Mouse (Mus musculus) forebrain, embryonic 10.5 days (tissue): Measurements from ENCODE around the gene Ifitm1. TPM values are rescaled to one million over a fixed set of nuclear protein-coding genes. Genes with fewer than 3 reads are reported as not detected.
A peak's percentile ranks its signal among the peaks of the same experiment; 100 is the strongest.

Experiments used
- DNase-seq: peaks from one replicate; pipeline ENCODE4 v3.0.0-alpha.2; 2017; ENCODE audit warnings: low spot score; ENCODE audit errors: extremely low spot score
- H3K27ac ChIP-seq: fragments of 300-500 bp; sonication (generic); 2 replicates; pipeline ENCODE4 v1.5.1; 2016; ENCODE audit warnings: mild to moderate bottlenecking
- H3K27me3 ChIP-seq: fragments of 300-500 bp; sonication (generic); 2 replicates; pipeline ENCODE4 v1.6.1; 2016; ENCODE audit warnings: mild to moderate bottlenecking; ENCODE audit not compliant: poor library complexity, severe bottlenecking
- H3K36me3 ChIP-seq: fragments of 300-500 bp; sonication (generic); replicated peaks from 2 replicates; pipeline ENCODE4 v1.6.1; 2016; ENCODE audit warnings: mild to moderate bottlenecking, moderate library complexity
- H3K4me1 ChIP-seq: fragments of 300-500 bp; sonication (generic); 2 replicates; pipeline ENCODE4 v1.6.1; 2016
- H3K4me3 ChIP-seq: fragments of 300-500 bp; sonication (generic); 2 replicates; pipeline ENCODE4 v1.5.1; 2016; ENCODE audit warnings: mild to moderate bottlenecking, moderate library complexity
- H3K9me3 ChIP-seq: fragments of 300-500 bp; sonication (generic); 2 replicates; pipeline ENCODE4 v1.6.1; 2016; ENCODE audit warnings: mild to moderate bottlenecking, moderate library complexity
- WGBS: fragments of 180-500 bp; shearing (Covaris S2); methylation state at CpG from one replicate; pipeline ENCODE4 v1.1.7; 2016; 5-methylcytosine and 5-hydroxymethylcytosine counted together
- polyA plus RNA-seq: library from polyadenylated mRNA; unstranded; fragments of >200 nt; fragmentation: Nextera tagmentation; extraction: Ambion mirVana; gene quantifications from 2 replicates; pipeline ENCODE4 v1.2.1, GENCODE M21; 2016

Gene Ifitm1
- polyA plus RNA-seq, 1 experiment from 2014 or later, result 4.1 TPM

- H3K4me1 ChIP-seq, result peaks cover 36% of the 10 kb centered on the region
- DNase-seq, result no peak
- 68% methylated on average over 9 of the region's 9 CpGs for WGBS
- H3K36me3 ChIP-seq, result peaks cover 25% of the 10 kb centered on the region
- no peaks in the 10 kb centered on the region for H3K9me3 ChIP-seq
- peaks cover 7% of the 10 kb centered on the region for H3K27me3 ChIP-seq
- H3K27ac ChIP-seq, result peak overlapping the region; percentile 92
- peak overlapping the region; percentile 63 for H3K4me3 ChIP-seq
Measured at GRCm38 (mm10) chr7:140942341-140942740, 24.7 kb upstream of the Ifitm1 start.

- no peak overlapping the region for H3K4me3 ChIP-seq
- DNase-seq, result no peak
- no peaks in the 10 kb centered on the region for H3K9me3 ChIP-seq
- H3K4me1 ChIP-seq, result peaks cover 36% of the 10 kb centered on the region
- H3K27me3 ChIP-seq, result peaks cover 7% of the 10 kb centered on the region
- peaks cover 30% of the 10 kb centered on the region for H3K36me3 ChIP-seq
- WGBS, result 86% methylated on average over 10 of the region's 10 CpGs
- H3K27ac ChIP-seq, result no peak overlapping the region
Measured at GRCm38 (mm10) chr7:140942811-140943210, 24.2 kb upstream of the Ifitm1 start.

GRCm38 (mm10) chr7:140943356-140943755 lies 23.7 kb upstream of the Ifitm1 start:
- peaks cover 36% of the 10 kb centered on the region for H3K4me1 ChIP-seq
- peaks cover 35% of the 10 kb centered on the region for H3K36me3 ChIP-seq
- H3K27ac ChIP-seq, result no peak overlapping the region
- WGBS, result 84% methylated on average over 4 of the region's 4 CpGs
- peaks cover 7% of the 10 kb centered on the region for H3K27me3 ChIP-seq
- DNase-seq, result no peak
- H3K4me3 ChIP-seq, result no peak overlapping the region
- no peaks in the 10 kb centered on the region for H3K9me3 ChIP-seq

- H3K9me3 ChIP-seq, result no peaks in the 10 kb centered on the region
- 93% methylated on average over 7 of the region's 7 CpGs for WGBS
- H3K36me3 ChIP-seq, result peaks cover 44% of the 10 kb centered on the region
- peaks cover 33% of the 10 kb centered on the region for H3K4me1 ChIP-seq
- DNase-seq, result no peak
- H3K27me3 ChIP-seq, result peaks cover 6% of the 10 kb centered on the region
- H3K27ac ChIP-seq, result no peak overlapping the region
- no peak overlapping the region for H3K4me3 ChIP-seq
Measured at GRCm38 (mm10) chr7:140944236-140944635, 22.8 kb upstream of the Ifitm1 start.

GRCm38 (mm10) chr7:140945247-140945646 lies 21.8 kb upstream of the Ifitm1 start:
- Histone ChIP-seq H3K4me3 (no peak overlapping the region), H3K27ac (no peak overlapping the region), H3K4me1 (peaks cover 30% of the 10 kb centered on the region), H3K36me3 (peaks cover 54% of the 10 kb centered on the region), H3K27me3 (no peaks in the 10 kb centered on the region), H3K9me3 (no peaks in the 10 kb centered on the region)
- 91% methylated on average over 5 of the region's 5 CpGs for WGBS
- DNase-seq, result no peak

- 93% methylated on average over 10 of the region's 10 CpGs for WGBS
- no peak overlapping the region for H3K4me3 ChIP-seq
- no peaks in the 10 kb centered on the region for H3K27me3 ChIP-seq
- no peaks in the 10 kb centered on the region for H3K9me3 ChIP-seq
- no peak for DNase-seq
- peaks cover 34% of the 10 kb centered on the region for H3K4me1 ChIP-seq
- peaks cover 55% of the 10 kb centered on the region for H3K36me3 ChIP-seq
- H3K27ac ChIP-seq, result no peak overlapping the region
Measured at GRCm38 (mm10) chr7:140946311-140946710, 20.7 kb upstream of the Ifitm1 start.

- no peak for DNase-seq
- Histone ChIP-seq H3K4me3 (no peak overlapping the region), H3K27ac (no peak overlapping the region), H3K9me3 (no peaks in the 10 kb centered on the region), H3K27me3 (no peaks in the 10 kb centered on the region), H3K4me1 (peaks cover 33% of the 10 kb centered on the region), H3K36me3 (peaks cover 55% of the 10 kb centered on the region)
- WGBS, result 73% methylated on average over 7 of the region's 7 CpGs
Measured at GRCm38 (mm10) chr7:140946980-140947379, 20.0 kb upstream of the Ifitm1 start.

GRCm38 (mm10) chr7:140948161-140948560 lies 18.9 kb upstream of the Ifitm1 start:
- no peak overlapping the region for H3K4me3 ChIP-seq
- DNase-seq, result no peak
- H3K36me3 ChIP-seq, result peaks cover 61% of the 10 kb centered on the region
- no peaks in the 10 kb centered on the region for H3K27me3 ChIP-seq
- H3K27ac ChIP-seq, result no peak overlapping the region
- WGBS, result 89% methylated on average over 8 of the region's 8 CpGs
- H3K4me1 ChIP-seq, result peaks cover 33% of the 10 kb centered on the region
- H3K9me3 ChIP-seq, result no peaks in the 10 kb centered on the region

- no peak for DNase-seq
- Histone ChIP-seq H3K4me1 (peaks cover 41% of the 10 kb centered on the region), H3K4me3 (no peak overlapping the region), H3K36me3 (peaks cover 61% of the 10 kb centered on the region), H3K27ac (no peak overlapping the region), H3K27me3 (no peaks in the 10 kb centered on the region), H3K9me3 (no peaks in the 10 kb centered on the region)
- 86% methylated on average over 6 of the region's 6 CpGs for WGBS
Measured at GRCm38 (mm10) chr7:140949255-140949654, 17.8 kb upstream of the Ifitm1 start.

- Histone ChIP-seq H3K4me1 (peaks cover 48% of the 10 kb centered on the region), H3K27me3 (no peaks in the 10 kb centered on the region), H3K9me3 (no peaks in the 10 kb centered on the region), H3K36me3 (peaks cover 58% of the 10 kb centered on the region), H3K4me3 (no peak within 1 kb of the TSS), H3K27ac (peak within 1 kb of the TSS; percentile 70)
- no peak for DNase-seq
- 80% methylated on average over 16 of the region's 16 CpGs for WGBS
Measured at GRCm38 (mm10) chr7:140949824-140950530, 17.0 kb upstream of the Ifitm1 start, which contains the start of gene Ifitm5. Gene Ifitm5, minus strand, starts transcription at chr7:140950291.

- Histone ChIP-seq H3K27me3 (peaks cover 3% of the 10 kb centered on the region; the same call in 1 of the 2 replicates), H3K27ac (peak overlapping the region; percentile 70), H3K4me3 (no peak overlapping the region), H3K4me1 (peaks cover 59% of the 10 kb centered on the region), H3K9me3 (no peaks in the 10 kb centered on the region), H3K36me3 (peaks cover 49% of the 10 kb centered on the region)
- 57% methylated on average over 8 of the region's 8 CpGs for WGBS
- DNase-seq, result no peak
Measured at GRCm38 (mm10) chr7:140951051-140951450, 16.0 kb upstream of the Ifitm1 start.

GRCm38 (mm10) chr7:140951765-140952164 lies 15.3 kb upstream of the Ifitm1 start:
- no peak for DNase-seq
- 84% methylated on average over 6 of the region's 6 CpGs for WGBS
- Histone ChIP-seq H3K27me3 (peaks cover 9% of the 10 kb centered on the region), H3K4me1 (peaks cover 64% of the 10 kb centered on the region), H3K9me3 (no peaks in the 10 kb centered on the region), H3K27ac (no peak overlapping the region), H3K36me3 (peaks cover 42% of the 10 kb centered on the region), H3K4me3 (no peak overlapping the region)

GRCm38 (mm10) chr7:140952441-140952840 lies 14.6 kb upstream of the Ifitm1 start:
- Histone ChIP-seq H3K27ac (no peak overlapping the region), H3K36me3 (peaks cover 35% of the 10 kb centered on the region), H3K9me3 (no peaks in the 10 kb centered on the region), H3K27me3 (peaks cover 15% of the 10 kb centered on the region), H3K4me3 (no peak overlapping the region), H3K4me1 (peaks cover 67% of the 10 kb centered on the region)
- DNase-seq, result no peak
- 89% methylated on average over 7 of the region's 7 CpGs for WGBS
